Mouse (Mus musculus) midbrain, postnatal 0 days (tissue): ENCODE measurements around the gene Tlx2. TPM values are rescaled to one million over a fixed set of nuclear protein-coding genes. Genes with fewer than 3 reads are reported as not detected.

Experiments used
- ATAC-seq: fragments of 200-750 bp; cut with Nextera tagmentation; 2 replicates; pipeline ENCODE4 v1.8.0; 2017; ENCODE audit warnings: moderate number of reproducible peaks, mild to moderate bottlenecking, moderate TSS enrichment, moderate library complexity; ENCODE audit not compliant: low FRiP score
- DNase-seq: peaks from one replicate; pipeline ENCODE4 v3.0.0-alpha.2; 2015; ENCODE audit warnings: low spot score
- H3K27ac ChIP-seq: fragments of 300-500 bp; sonication (generic); 2 replicates; pipeline ENCODE4 v1.5.1; 2014; ENCODE audit warnings: low read depth, mild to moderate bottlenecking, low read length, mixed read lengths
- H3K27me3 ChIP-seq: fragments of 300-500 bp; sonication (generic); 2 replicates; pipeline ENCODE4 v1.6.1; 2014; ENCODE audit warnings: low read length, control low read depth, mixed read lengths; ENCODE audit not compliant: insufficient read depth
- H3K36me3 ChIP-seq: fragments of 300-500 bp; sonication (generic); 2 replicates; pipeline ENCODE4 v1.6.1; 2014; ENCODE audit warnings: low read length, control low read depth, mixed read lengths; ENCODE audit not compliant: insufficient read depth
- H3K4me1 ChIP-seq: fragments of 300-500 bp; sonication (generic); 2 replicates; pipeline ENCODE4 v1.6.1; 2014; ENCODE audit warnings: mild to moderate bottlenecking, control low read depth, antibody characterized with exemption, low read length, mixed read lengths; ENCODE audit not compliant: insufficient read depth
- H3K4me2 ChIP-seq: fragments of 300-500 bp; sonication (generic); 2 replicates; pipeline ENCODE4 v1.6.1; 2014; ENCODE audit warnings: low read depth, mild to moderate bottlenecking, low read length, mixed read lengths; ENCODE audit not compliant: poor library complexity, severe bottlenecking
- H3K4me3 ChIP-seq: fragments of 300-500 bp; sonication (generic); 2 replicates; pipeline ENCODE4 v1.5.1; 2014; ENCODE audit warnings: low read depth, mild to moderate bottlenecking, low read length, moderate library complexity
- H3K9ac ChIP-seq: fragments of 300-500 bp; sonication (generic); replicated peaks from 2 replicates; pipeline ENCODE4 v1.6.1; 2014; ENCODE audit warnings: mild to moderate bottlenecking, low read length, moderate library complexity, mixed read lengths; ENCODE audit not compliant: poor library complexity, severe bottlenecking
- H3K9me3 ChIP-seq: fragments of 300-500 bp; sonication (generic); 2 replicates; pipeline ENCODE4 v1.6.1; 2016; ENCODE audit warnings: low read length, control low read depth
- CTCF ChIP-seq: IDR thresholded peaks from 2 replicates; pipeline ENCODE4 v1.5.1; 2016; ENCODE audit warnings: antibody characterized with exemption, mild to moderate bottlenecking
- WGBS: fragments of 180-500 bp; shearing (Covaris S2); extraction: QIAGEN DNeasy Blood & Tissue Kit; methylation state at CpG from one replicate; pipeline ENCODE4 v1.1.7; 2014; 5-methylcytosine and 5-hydroxymethylcytosine counted together
- polyA plus RNA-seq: library from polyadenylated mRNA; unstranded; fragments of >200 nt; fragmentation: Nextera tagmentation; extraction: Ambion mirVana; gene quantifications from 2 replicates; pipeline ENCODE4 v1.2.1, GENCODE M21; 2015
- total RNA-seq: library from RNA; depleted of rRNA; stranded (reverse); fragments of >200 nt; gene quantifications from 2 replicates; pipeline ENCODE4 v1.2.3, GENCODE M21; 2014

Gene Tlx2
- total and polyA plus RNA-seq, 2 experiments from 2014 or later, result not detected

GRCm38 (mm10) chr6:83027706-83028105, 42.4 kb downstream of the Tlx2 start:
- DNase-seq (no peak), ATAC-seq (no peak)
- Histone ChIP-seq H3K36me3 (no peaks in the 10 kb centered on the region), H3K4me3 (no peak overlapping the region), H3K27me3 (peaks cover 18% of the 10 kb centered on the region), H3K27ac (no peak overlapping the region), H3K4me2 (no peak overlapping the region), H3K9ac (no peak overlapping the region), H3K9me3 (no peaks in the 10 kb centered on the region), H3K4me1 (no peaks in the 10 kb centered on the region)
- WGBS, result 75% methylated on average over 7 of the region's 9 CpGs
- TF ChIP-seq CTCF, result no peak

GRCm38 (mm10) chr6:83027293-83027692, 42.8 kb downstream of the Tlx2 start:
- no peak for TF ChIP-seq CTCF
- ATAC-seq (no peak), DNase-seq (no peak)
- no peak overlapping the region for H3K4me3 ChIP-seq
- peaks cover 16% of the 10 kb centered on the region for H3K27me3 ChIP-seq
- no peaks in the 10 kb centered on the region for H3K9me3 ChIP-seq
- no peak overlapping the region for H3K4me2 ChIP-seq
- no peaks in the 10 kb centered on the region for H3K36me3 ChIP-seq
- no peak overlapping the region for H3K27ac ChIP-seq
- H3K9ac ChIP-seq, result no peak overlapping the region
- WGBS, result 67% methylated on average over 8 of the region's 8 CpGs
- H3K4me1 ChIP-seq, result no peaks in the 10 kb centered on the region

GRCm38 (mm10) chr6:83025221-83025620, 44.9 kb downstream of the Tlx2 start:
- H3K4me1 ChIP-seq, result no peaks in the 10 kb centered on the region
- no peak overlapping the region for H3K9ac ChIP-seq
- H3K4me3 ChIP-seq, result no peak overlapping the region
- DNase-seq, result no peak
- H3K36me3 ChIP-seq, result no peaks in the 10 kb centered on the region
- no peaks in the 10 kb centered on the region for H3K27me3 ChIP-seq
- TF ChIP-seq CTCF, result no peak
- no peak for ATAC-seq
- 99% methylated on average over 4 of the region's 4 CpGs for WGBS
- no peaks in the 10 kb centered on the region for H3K9me3 ChIP-seq
- H3K4me2 ChIP-seq, result no peak overlapping the region
- no peak overlapping the region for H3K27ac ChIP-seq

GRCm38 (mm10) chr6:83024421-83024820, 45.7 kb downstream of the Tlx2 start:
- Histone ChIP-seq H3K9me3 (no peaks in the 10 kb centered on the region), H3K9ac (no peak overlapping the region), H3K4me3 (no peak overlapping the region), H3K27ac (no peak overlapping the region), H3K27me3 (no peaks in the 10 kb centered on the region), H3K4me1 (no peaks in the 10 kb centered on the region), H3K4me2 (no peak overlapping the region), H3K36me3 (no peaks in the 10 kb centered on the region)
- WGBS, result 73% methylated on average over 4 of the region's 4 CpGs
- no peak for TF ChIP-seq CTCF
- ATAC-seq (no peak), DNase-seq (no peak)

GRCm38 (mm10) chr6:83023786-83024185, 46.3 kb downstream of the Tlx2 start:
- no peak for ATAC-seq
- TF ChIP-seq CTCF, result no peak
- no peak for DNase-seq
- Histone ChIP-seq H3K27me3 (no peaks in the 10 kb centered on the region), H3K4me2 (no peak overlapping the region), H3K9me3 (no peaks in the 10 kb centered on the region), H3K36me3 (no peaks in the 10 kb centered on the region), H3K27ac (no peak overlapping the region), H3K4me1 (no peaks in the 10 kb centered on the region), H3K4me3 (no peak overlapping the region), H3K9ac (no peak overlapping the region)
- 97% methylated on average over 2 of the region's 2 CpGs for WGBS

- WGBS, result 87% methylated on average over 9 of the region's 9 CpGs
- Histone ChIP-seq H3K27me3 (no peaks in the 10 kb centered on the region), H3K4me2 (no peak overlapping the region), H3K36me3 (no peaks in the 10 kb centered on the region), H3K9ac (no peak overlapping the region), H3K4me1 (no peaks in the 10 kb centered on the region), H3K4me3 (no peak overlapping the region), H3K27ac (no peak overlapping the region), H3K9me3 (no peaks in the 10 kb centered on the region)
- ATAC-seq (no peak), DNase-seq (no peak)
- TF ChIP-seq CTCF, result no peak
Measured at GRCm38 (mm10) chr6:83023008-83023407, 47.1 kb downstream of the Tlx2 start.
